Mouse (Mus musculus) E14TG2a.4 (cell line): Measurements from ENCODE around the gene Ndufa11.

Experiments
- CTCF ChIP-seq: conservative IDR thresholded peaks from 2 replicates; pipeline ENCODE4 v1.5.1; 2014; ENCODE audit warnings: low read length
- POU5F1 ChIP-seq: IDR thresholded peaks from 2 replicates; pipeline ENCODE4 v1.6.1; 2014; ENCODE audit warnings: low read length, borderline replicate concordance

GRCm38 (mm10) chr17:56673647-56674416, 43.7 kb upstream of the Ndufa11 start:
- TF ChIP-seq POU5F1 (no peak), CTCF (no peak)
